Mouse (Mus musculus): ENCODE results near the gene Klc2. TPM values are rescaled to one million over a fixed set of nuclear protein-coding genes. Genes with fewer than 3 reads are reported as not detected.
A peak's percentile ranks its signal among the peaks of the same experiment; 100 is the strongest.

Klc2 gene
- total and polyA plus RNA-seq, 3 experiments, result 5.9 to 12.0 (median 9.5) TPM

GRCm38 (mm10) chr19:5073028-5073427, 45.3 kb downstream of the Klc2 start:
- TF ChIP-seq NRF1 (IDR thresholded peaks at IDR 0.05; ENCODE audit: low read depth, low read length), result peak; percentile 68
- TF ChIP-seq RAD21 (IDR thresholded peaks at IDR 0.05; ENCODE audit: low read depth, low read length), result peak; percentile 58
- TF ChIP-seq MXI1 (IDR thresholded peaks at IDR 0.05; ENCODE audit: low read depth, low read length), result no peak
- TF ChIP-seq SMC3 (IDR thresholded peaks at IDR 0.05; ENCODE audit: low read depth, low read length), result peak; percentile 63
- 0 out of 2 replicates have a peak, but pooled peaks have one; percentile 30 for TF ChIP-seq ELF1 (IDR thresholded peaks at IDR 0.05; ENCODE audit: low read depth, low read length)
- TF ChIP-seq CTCF (conservative IDR thresholded peaks at IDR 0.05 in 1 of 2, IDR thresholded peaks at IDR 0.05 in 1 of 2; ENCODE audit: low read depth in 2 of 2, low read length in 2 of 2), result peak in 1 of 2 experiments; percentile 76; a peak in 2 of 4 replicates
- no peak for TF ChIP-seq USF1 (IDR thresholded peaks at IDR 0.05; ENCODE audit: low read depth, low read length)
- no peak for TF ChIP-seq E2F4 (IDR thresholded peaks at IDR 0.05; ENCODE audit: insufficient replicate concordance, low read depth, low read length)
- TF ChIP-seq ZNF384 (IDR thresholded peaks at IDR 0.05; ENCODE audit: low read depth, low read length), result no peak
- Histone ChIP-seq H3K9ac (ENCODE audit: insufficient read depth, low read depth) (no peak overlapping the region), H3K4me1 (ENCODE audit: control insufficient read depth in 1 of 2, insufficient read depth in 2 of 2) (peaks cover 8 to 23% of the 10 kb centered on the region in 2 experiments; a peak in 3 of 4 replicates), H3K36me3 (replicated peaks in 1 of 2; ENCODE audit: control insufficient read depth in 1 of 2, insufficient read depth in 1 of 2, low read length in 1 of 2) (no peaks in the 10 kb centered on the region), H3K79me2 (replicated peaks; ENCODE audit: control insufficient read depth, extremely low read depth, insufficient read depth, poor library complexity, severe bottlenecking) (no peaks in the 10 kb centered on the region), H3K27me3 (replicated peaks) (peaks cover 76% of the 10 kb centered on the region), H3K27ac (ENCODE audit: insufficient read depth, low read depth) (no peak overlapping the region), H3K4me3 (replicated peaks in 1 of 3; ENCODE audit: low read depth in 2 of 3, low read length in 2 of 3, poor library complexity in 1 of 3) (peak overlapping the region; percentile 2 to 31 (median 4)), H3K9me3 (replicated peaks; ENCODE audit: low read length) (peaks cover 6% of the 10 kb centered on the region), H3K4me2 (ENCODE audit: insufficient read depth, low read depth, poor library complexity, severe bottlenecking) (peak overlapping the region; percentile 65; the same call in 1 of the 2 replicates)
- in situ Hi-C loops (cut with MboI; ENCODE audit: low pct_ligation_motif_present, low pct_unique_long_range_greater_than_20kb, low sequenced_read_pairs) (no loop called here), dilution Hi-C loops (cut with MboI; ENCODE audit: extremely low pct_ligation_motif_present, extremely low pct_unique_long_range_greater_than_20kb, low sequenced_read_pairs) (no loop called here)
- peak; percentile 49 for DNase-seq (ENCODE audit: extremely low read depth)

GRCm38 (mm10) chr19:5072389-5073019, 45.9 kb downstream of the Klc2 start:
- peaks cover 8 to 23% of the 10 kb centered on the region in 2 experiments; a peak in 3 of 4 replicates for H3K4me1 ChIP-seq (ENCODE audit: control insufficient read depth in 1 of 2, insufficient read depth in 2 of 2)
- peak overlapping the region; percentile 27 for H3K4me2 ChIP-seq (ENCODE audit: insufficient read depth, low read depth, poor library complexity, severe bottlenecking)
- dilution Hi-C loops (cut with MboI; ENCODE audit: extremely low pct_ligation_motif_present, extremely low pct_unique_long_range_greater_than_20kb, low sequenced_read_pairs), result no loop called here
- H3K79me2 ChIP-seq (replicated peaks; ENCODE audit: control insufficient read depth, extremely low read depth, insufficient read depth, poor library complexity, severe bottlenecking), result no peaks in the 10 kb centered on the region
- peaks cover 6% of the 10 kb centered on the region for H3K9me3 ChIP-seq (replicated peaks; ENCODE audit: low read length)
- DNase-seq (ENCODE audit: extremely low read depth), result no peak
- peaks cover 79% of the 10 kb centered on the region for H3K27me3 ChIP-seq (replicated peaks)
- H3K27ac ChIP-seq (ENCODE audit: insufficient read depth, low read depth), result no peak overlapping the region
- TF ChIP-seq MXI1 (IDR thresholded peaks at IDR 0.05; ENCODE audit: low read depth, low read length) (no peak), TBP (conservative IDR thresholded peaks at IDR 0.05; ENCODE audit: low read depth, low read length) (no peak), RAD21 (IDR thresholded peaks at IDR 0.05; ENCODE audit: low read depth, low read length) (no peak), ZMIZ1 (IDR thresholded peaks at IDR 0.05; ENCODE audit: low read depth, low read length) (no peak), GABPA (IDR thresholded peaks at IDR 0.05; ENCODE audit: insufficient replicate concordance, low read depth, low read length) (no peak), BHLHE40 (IDR thresholded peaks at IDR 0.05; ENCODE audit: low read depth, low read length) (no peak), NRF1 (IDR thresholded peaks at IDR 0.05; ENCODE audit: low read depth, low read length) (no peak), TCF12 (IDR thresholded peaks at IDR 0.05; ENCODE audit: low read depth, low read length) (no peak), USF1 (IDR thresholded peaks at IDR 0.05; ENCODE audit: low read depth, low read length) (no peak), IRF4 (IDR thresholded peaks at IDR 0.05; ENCODE audit: low read depth, low read length) (no peak), SIN3A (IDR thresholded peaks at IDR 0.05; ENCODE audit: low read length) (no peak), ZKSCAN1 (IDR thresholded peaks at IDR 0.05; ENCODE audit: borderline replicate concordance, low read depth, low read length) (no peak), CHD1 (IDR thresholded peaks at IDR 0.05; ENCODE audit: low read depth, low read length) (no peak), MAX (IDR thresholded peaks at IDR 0.05; ENCODE audit: low read length) (no peak), MEF2A (IDR thresholded peaks at IDR 0.05; ENCODE audit: borderline replicate concordance, low read depth, low read length) (no peak), HCFC1 (IDR thresholded peaks at IDR 0.05; ENCODE audit: low read depth, low read length) (no peak)
- H3K4me3 ChIP-seq (replicated peaks in 1 of 3; ENCODE audit: low read depth in 2 of 3, low read length in 2 of 3, poor library complexity in 1 of 3), result peak overlapping the region; percentile 31 to 47 (median 37)
- no peaks in the 10 kb centered on the region for H3K36me3 ChIP-seq (replicated peaks in 1 of 2; ENCODE audit: control insufficient read depth in 1 of 2, insufficient read depth in 1 of 2, low read length in 1 of 2)
- in situ Hi-C loops (cut with MboI; ENCODE audit: low pct_ligation_motif_present, low pct_unique_long_range_greater_than_20kb, low sequenced_read_pairs), result no loop called here
- no peak overlapping the region for H3K9ac ChIP-seq (ENCODE audit: insufficient read depth, low read depth)
